8 mouse cellular contexts compared by ENCODE assay signal in the genomic region with DNA sequence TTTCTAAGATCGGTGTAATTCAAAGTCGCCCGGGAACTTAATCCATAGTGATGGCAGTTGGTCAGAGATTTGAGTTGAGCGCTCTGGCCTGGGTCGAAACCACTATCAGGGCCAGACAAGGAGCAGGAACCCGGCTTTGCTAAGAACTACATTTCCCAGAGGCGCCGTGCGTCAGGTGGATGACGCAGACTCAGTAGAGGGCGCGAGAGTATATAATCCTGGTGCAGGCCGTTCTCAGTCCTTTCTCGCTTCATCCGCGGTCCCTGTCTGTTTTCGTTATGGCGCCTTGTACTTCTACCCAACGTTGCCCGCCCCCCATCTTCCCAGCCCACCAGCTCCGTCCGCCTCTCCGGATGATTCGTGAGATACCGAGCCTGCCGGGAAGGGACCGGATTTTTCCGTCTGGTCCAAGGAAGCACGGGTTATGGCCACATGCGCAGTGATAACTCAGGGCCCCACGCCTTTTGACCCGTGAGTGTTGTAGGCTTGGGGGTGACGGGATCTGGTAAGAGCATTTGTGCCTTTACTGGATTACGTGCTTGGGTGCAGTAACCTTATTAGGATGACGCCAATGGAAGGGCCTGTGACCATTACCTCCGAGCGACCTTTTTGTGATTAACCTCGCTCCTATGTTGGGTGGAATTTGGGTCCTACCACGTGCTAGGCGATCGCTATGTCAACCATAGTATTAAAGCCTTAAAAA. TPM values are rescaled to one million over a fixed set of nuclear protein-coding genes. Genes with fewer than 3 reads are reported as not detected.
DNase-seq lines count a peak whose midpoint lies in the region; ATAC-seq lines count a peak whose summit lies in the region.

No protein-coding gene starts in this region.

- peaks cover 37% of the 10 kb centered on the region for H3K36me3 ChIP-seq in hindbrain, embryonic 13.5 days

- 2% methylated on average over 41 of the region's 41 CpGs for whole genome bisulfite sequencing in hindbrain, embryonic 13.5 days

- peak overlapping the region; percentile 81 for H3K4me2 ChIP-seq in hindbrain, embryonic 13.5 days

- no peaks in the 10 kb centered on the region for H3K9me3 ChIP-seq in hindbrain, embryonic 13.5 days

- H3K27me3 ChIP-seq in hindbrain, embryonic 13.5 days: no peaks in the 10 kb centered on the region

- peak overlapping the region; percentile 87 for H3K9ac ChIP-seq in hindbrain, embryonic 13.5 days

- peaks cover 15% of the 10 kb centered on the region for H3K4me1 ChIP-seq in hindbrain, embryonic 13.5 days (replicated peaks)

- peak overlapping the region; percentile 60 for H3K4me3 ChIP-seq in hindbrain, embryonic 13.5 days

- ATAC-seq in hindbrain, embryonic 13.5 days (ENCODE audit: low FRiP score): peak; percentile 94

- peak overlapping the region; percentile 91 for H3K27ac ChIP-seq in hindbrain, embryonic 13.5 days

- peak; percentile 88 for DNase-seq in Muller cell, postnatal 12 days (ENCODE audit: inconsistent ontology term)
- DNase-seq in cerebellum, postnatal 10 days: peak; percentile 94 to 95
- peak; percentile 82 to 90 for DNase-seq in frontal cortex, postnatal 10 days (ENCODE audit: low spot score in 2 of 2)
- DNase-seq in layer of hippocampus, postnatal 25 days (ENCODE audit: extremely low spot score in 1 of 2, low spot score in 1 of 2): peak; percentile 82 to 89
- DNase-seq in lung, postnatal 25 days (ENCODE audit: low spot score): peak; percentile 94
- peak; percentile 93 for DNase-seq in retina, embryonic 14.5 days (ENCODE audit: low spot score)
- DNase-seq in thymus, postnatal 4 days: peak; percentile 90

RNA-seq across cellular contexts. Expression of a gene that starts 5.4 kb away (rescaled TPM):
- polyA plus RNA-seq in hindbrain, embryonic 13.5 days (2015; fragmentation: Nextera tagmentation; extraction: Ambion mirVana): 0.80 and 0.84 TPM in 2 replicates
- total RNA-seq in layer of hippocampus, postnatal 25 days (2021): 1 to 10 TPM; 1.7 TPM

RNA-seq across cellular contexts. Expression of a gene that starts 20.8 kb away (rescaled TPM):
- polyA plus RNA-seq in hindbrain, embryonic 13.5 days (2015; fragmentation: Nextera tagmentation; extraction: Ambion mirVana): 75.7 and 80.9 TPM in 2 replicates
- 10 to 100 TPM; 19.6 to 23.2 TPM for total RNA-seq in layer of hippocampus, postnatal 25 days (2021)

RNA-seq across cellular contexts. Expression of a gene that starts 34.4 kb away (rescaled TPM):
- polyA plus RNA-seq in hindbrain, embryonic 13.5 days (2015; fragmentation: Nextera tagmentation; extraction: Ambion mirVana): 44.6 and 49.0 TPM in 2 replicates
- total RNA-seq in layer of hippocampus, postnatal 25 days (2021): 10 to 100 TPM; 19.2 to 26.8 TPM

RNA-seq across cellular contexts. Expression of a gene that starts 44.8 kb away (rescaled TPM):
- polyA plus RNA-seq in hindbrain, embryonic 13.5 days (2015; fragmentation: Nextera tagmentation; extraction: Ambion mirVana): 37.2 and 42.1 TPM in 2 replicates
- 10 to 100 TPM; 11.1 to 13.1 TPM for total RNA-seq in layer of hippocampus, postnatal 25 days (2021)

RNA-seq across cellular contexts. Expression of a gene that starts 47.2 kb away (rescaled TPM):
- 47.1 and 48.7 TPM in 2 replicates for polyA plus RNA-seq in hindbrain, embryonic 13.5 days (2015; fragmentation: Nextera tagmentation; extraction: Ambion mirVana)
- total RNA-seq in layer of hippocampus, postnatal 25 days (2021): 10 to 100 TPM; 21.9 to 26.9 TPM

Comparison
In these comparisons a context has a peak if more than half of its experiments do, and no peak if none do; other contexts are left out.
1. Peak in every context shown above with its lines: DNase-seq, ATAC-seq, H3K4me3 ChIP-seq and H3K27ac ChIP-seq.